Mouse (Mus musculus) lung, adult 2 months (tissue): Measurements from ENCODE around the gene Ntn4. TPM values are rescaled to one million over a fixed set of nuclear protein-coding genes. Genes with fewer than 3 reads are reported as not detected.

Source experiments
- DNase-seq: peaks from one replicate; pipeline ENCODE4 v3.0.0; 2022
- H3K4me1 ChIP-seq: fragments of 200-500 bp; 2 replicates; pipeline ENCODE4 v1.6.1; 2011; ENCODE audit warnings: low read length; ENCODE audit not compliant: control insufficient read depth, insufficient read depth
- H3K4me3 ChIP-seq: fragments of 200-500 bp; replicated peaks from 2 replicates; pipeline ENCODE3; 2011; ENCODE audit warnings: low read depth, mild to moderate bottlenecking, control low read depth, low read length; ENCODE audit errors: extremely low read depth
- CTCF ChIP-seq: fragments of 200-500 bp; IDR thresholded peaks from 2 replicates; pipeline ENCODE4 v1.5.1; 2011; ENCODE audit warnings: mild to moderate bottlenecking, low read length, control low read depth; ENCODE audit not compliant: insufficient read depth
- POLR2A ChIP-seq: fragments of 200-500 bp; IDR thresholded peaks from 2 replicates; pipeline ENCODE4 v1.6.1; 2011; ENCODE audit warnings: low read depth, mild to moderate bottlenecking, control low read depth, low read length, borderline replicate concordance; ENCODE audit errors: extremely low read depth
- WGBS: fragments of 180-500 bp; shearing (Covaris S2); methylation state at CpG from one replicate; pipeline ENCODE4 v1.1.7; 2018; 5-methylcytosine and 5-hydroxymethylcytosine counted together
- polyA plus RNA-seq: library from polyadenylated mRNA; depleted of rRNA; stranded (reverse); fragments of >200 nt; gene quantifications from 2 replicates; pipeline ENCODE4 v1.2.3, GENCODE M21; 2012; rRNA removed

The Ntn4 gene
- polyA plus RNA-seq, 1 experiment: 46.6 TPM

- H3K4me3 ChIP-seq: no peak overlapping the region
- 70% methylated on average over 5 of the region's 5 CpGs for WGBS
- H3K4me1 ChIP-seq: no peaks in the 10 kb centered on the region
- TF ChIP-seq POLR2A (no peak), CTCF (no peak)
- no peak for DNase-seq
These were observed 126.8 kb downstream of the Ntn4 start for GRCm38 (mm10) chr10:93767245-93767644.

- H3K4me1 ChIP-seq: no peaks in the 10 kb centered on the region
- TF ChIP-seq POLR2A: no peak
- TF ChIP-seq CTCF: no peak
- 28% methylated on average over 9 of the region's 9 CpGs for WGBS
- DNase-seq: no peak
- no peak overlapping the region for H3K4me3 ChIP-seq
These were observed 127.7 kb downstream of the Ntn4 start for GRCm38 (mm10) chr10:93768222-93768621.

- DNase-seq: no peak
- WGBS: 34% methylated on average over 9 of the region's 9 CpGs
- Histone ChIP-seq H3K4me1 (no peaks in the 10 kb centered on the region), H3K4me3 (no peak overlapping the region)
- TF ChIP-seq CTCF (no peak), POLR2A (no peak)
These were observed 131.5 kb downstream of the Ntn4 start for GRCm38 (mm10) chr10:93771931-93772465.

GRCm38 (mm10) chr10:93772492-93772891 is 132.0 kb downstream of the Ntn4 start:
- DNase-seq: no peak
- Histone ChIP-seq H3K4me1 (no peaks in the 10 kb centered on the region), H3K4me3 (no peak overlapping the region)
- TF ChIP-seq CTCF (no peak), POLR2A (no peak)
- WGBS: 72% methylated on average over 3 of the region's 3 CpGs

GRCm38 (mm10) chr10:93776731-93777151 is 136.3 kb downstream of the Ntn4 start:
- 45% methylated on average over 5 of the region's 5 CpGs for WGBS
- Histone ChIP-seq H3K4me1 (no peaks in the 10 kb centered on the region), H3K4me3 (no peak overlapping the region)
- no peak for TF ChIP-seq POLR2A
- no peak for TF ChIP-seq CTCF
- no peak for DNase-seq

GRCm38 (mm10) chr10:93777372-93777771 is 136.9 kb downstream of the Ntn4 start:
- H3K4me3 ChIP-seq: no peak overlapping the region
- peak; percentile 68 for DNase-seq

GRCm38 (mm10) chr10:93783216-93784013 is 142.9 kb downstream of the Ntn4 start:
- no peak for TF ChIP-seq POLR2A
- no peak for TF ChIP-seq CTCF
- 57% methylated on average over 15 of the region's 15 CpGs for WGBS
- no peak for DNase-seq
- Histone ChIP-seq H3K4me1 (no peaks in the 10 kb centered on the region), H3K4me3 (no peak overlapping the region)

More at GRCm38 (mm10) chr10:93777372-93777771, 136.9 kb downstream of the Ntn4 start:
- no peaks in the 10 kb centered on the region for H3K4me1 ChIP-seq
- TF ChIP-seq POLR2A: no peak
- peak; percentile 71; the same call in 1 of the 2 replicates for TF ChIP-seq CTCF
- 46% methylated on average over 7 of the region's 7 CpGs for WGBS

Other genes with a start within 250 kb of the Ntn4 start
- gene Lta4h, start 187.3 kb upstream of the Ntn4 start, polyA plus RNA-seq: 57.7 and 82.7 TPM in 2 replicates
- gene Hal, start 151.9 kb upstream of the Ntn4 start, polyA plus RNA-seq: 0.45 and 0.83 TPM in 2 replicates
- gene Amdhd1, start 100.6 kb upstream of the Ntn4 start, polyA plus RNA-seq: 0.18 and 0.31 TPM in 2 replicates
- 0.04 and 0.05 TPM in 2 replicates for gene Ccdc38, start 100.0 kb upstream of the Ntn4 start, polyA plus RNA-seq
- 26.2 and 43.0 TPM in 2 replicates for gene Snrpf, start 51.0 kb upstream of the Ntn4 start, polyA plus RNA-seq
- 0.24 and 0.37 TPM in 2 replicates for gene Usp44, start 190.9 kb downstream of the Ntn4 start, polyA plus RNA-seq